21 mouse cellular contexts compared by ENCODE assay signal in the genomic region with DNA sequence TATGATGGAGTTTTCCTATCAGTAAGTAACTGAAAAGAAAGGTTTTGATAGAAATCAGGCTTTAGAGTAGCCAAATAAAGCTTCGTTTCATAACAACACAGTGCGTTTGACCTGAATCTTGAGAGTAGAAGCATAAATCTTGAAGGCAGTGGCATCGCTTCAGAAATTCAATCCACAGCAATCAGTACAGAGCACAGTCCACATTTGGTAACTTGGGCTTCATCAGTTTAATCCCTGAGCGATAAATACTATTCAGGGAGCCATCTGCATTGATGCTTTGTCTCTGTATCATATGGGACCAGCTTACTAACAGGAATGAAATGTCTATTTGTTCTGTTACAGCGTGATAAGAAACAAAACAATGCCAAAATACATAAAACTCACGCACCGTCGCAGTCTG.
"Had no signal": no experiment of that assay in that cellular context is flagged by ENCODE, and none has a peak within 500 bp of the region (broad histone marks: within the 10 kb centered on the region; RNA-seq: fewer than 3 reads in every experiment).

No protein-coding gene starts in this region.

- H3K27ac ChIP-seq: left cerebral cortex, adult 2 months; liver, embryonic 13.5 days; midbrain, embryonic 15.5 days; neural tube, embryonic 12.5 days; neural tube, embryonic 15.5 days had no signal

- H3K4me3 ChIP-seq: left cerebral cortex, adult 2 months; liver, embryonic 13.5 days; megakaryocyte, embryonic 14.5 days; midbrain, embryonic 15.5 days; neural tube, embryonic 12.5 days; neural tube, embryonic 15.5 days had no signal

- DNase-seq: kidney, adult 9 months; kidney, postnatal 36 days; layer of hippocampus, postnatal 36 days; liver, embryonic 13.5 days; lung, adult 2 months; lung, postnatal 36 days; right cerebral cortex, adult 18-20 months; right cerebral cortex, postnatal 14 days; right cerebral cortex, postnatal 4 days; thymus, adult 2 months; thymus, postnatal 14 days; thymus, postnatal 4 days had no signal

- H3K4me1 ChIP-seq: liver, embryonic 13.5 days; megakaryocyte, embryonic 14.5 days; midbrain, embryonic 15.5 days; neural tube, embryonic 12.5 days; neural tube, embryonic 15.5 days had no signal

- H3K9ac ChIP-seq: liver, embryonic 13.5 days; midbrain, embryonic 15.5 days; neural tube, embryonic 12.5 days; neural tube, embryonic 15.5 days had no signal

- H3K36me3 ChIP-seq: liver, embryonic 13.5 days; midbrain, embryonic 15.5 days; neural tube, embryonic 12.5 days; neural tube, embryonic 15.5 days had no signal

- ATAC-seq: inflammation-experienced regulatory T-cells, adult 6 months; intestine, embryonic 16.5 days; lung, postnatal 0 days; midbrain, embryonic 15.5 days had no signal

- H3K9me3 ChIP-seq: liver, embryonic 13.5 days; megakaryocyte, embryonic 14.5 days; midbrain, embryonic 15.5 days; neural tube, embryonic 12.5 days; neural tube, embryonic 15.5 days had no signal

- H3K27me3 ChIP-seq: liver, embryonic 13.5 days; megakaryocyte, embryonic 14.5 days; midbrain, embryonic 15.5 days; neural tube, embryonic 12.5 days; neural tube, embryonic 15.5 days had no signal

- H3K4me2 ChIP-seq: liver, embryonic 13.5 days; midbrain, embryonic 11.5 days; midbrain, embryonic 15.5 days; neural tube, embryonic 12.5 days; neural tube, embryonic 15.5 days had no signal
